Mouse (Mus musculus) kidney, adult 2 months (tissue): Measurements from ENCODE around the gene Kmt2b. TPM values are rescaled to one million over a fixed set of nuclear protein-coding genes. Genes with fewer than 3 reads are reported as not detected.
A peak's percentile ranks its signal among the peaks of the same experiment; 100 is the strongest.

Experiments
- DNase-seq: peaks from one replicate; pipeline ENCODE4 v3.0.0; 2021
- H3K27ac ChIP-seq: fragments of 200-500 bp; 2 replicates; pipeline ENCODE4 v1.5.1; 2012; ENCODE audit warnings: low read depth, low read length, control low read depth, inconsistent platforms; ENCODE audit not compliant: insufficient read depth
- H3K27me3 ChIP-seq: fragments of 200-500 bp; replicated peaks from 2 replicates; pipeline ENCODE4 v1.6.1; 2012; ENCODE audit warnings: mild to moderate bottlenecking, moderate library complexity, low read length, inconsistent platforms; ENCODE audit not compliant: control insufficient read depth, insufficient read depth
- H3K36me3 ChIP-seq: fragments of 200-500 bp; 2 replicates; pipeline ENCODE4 v1.6.1; 2012; ENCODE audit warnings: mild to moderate bottlenecking, moderate library complexity, low read length, inconsistent platforms; ENCODE audit not compliant: control insufficient read depth, insufficient read depth
- H3K4me1 ChIP-seq: fragments of 200-500 bp; 2 replicates; pipeline ENCODE4 v1.6.1; 2011; ENCODE audit warnings: low read length; ENCODE audit not compliant: control insufficient read depth, insufficient read depth
- H3K4me3 ChIP-seq: fragments of 200-500 bp; 2 replicates; pipeline ENCODE4 v1.5.1; 2011; ENCODE audit warnings: mild to moderate bottlenecking, low read depth, low read length, control low read depth; ENCODE audit not compliant: insufficient read depth
- CTCF ChIP-seq: fragments of 200-500 bp; conservative IDR thresholded peaks from 2 replicates; pipeline ENCODE4 v1.5.1; 2011; ENCODE audit warnings: low read depth, mild to moderate bottlenecking, control low read depth, low read length, moderate library complexity, mixed read lengths; ENCODE audit not compliant: insufficient read depth, insufficient read length
- POLR2A ChIP-seq: fragments of 200-500 bp; IDR thresholded peaks from one replicate; pipeline ENCODE4 v1.6.1; 2011; ENCODE audit warnings: low read depth, low read length, control low read depth
- WGBS: fragments of 180-500 bp; shearing (Covaris S2); methylation state at CpG from one replicate; pipeline ENCODE4 v1.1.7; 2018; 5-methylcytosine and 5-hydroxymethylcytosine counted together
- polyA plus RNA-seq: library from polyadenylated mRNA; depleted of rRNA; stranded (reverse); fragments of >200 nt; gene quantifications from 2 replicates; pipeline ENCODE4 v1.2.3, GENCODE M21; 2012

Gene Kmt2b
- polyA plus RNA-seq, 1 experiment = 26.7 TPM

- peak overlapping the region; percentile 45 for H3K27ac ChIP-seq
- no peaks in the 10 kb centered on the region for H3K36me3 ChIP-seq
- WGBS = under 1% methylated on average over 27 of the region's 27 CpGs
- no peak for DNase-seq
- H3K4me1 ChIP-seq = peaks cover 3% of the 10 kb centered on the region; the same call in 1 of the 2 replicates
- H3K4me3 ChIP-seq = peak overlapping the region; percentile 57
- H3K27me3 ChIP-seq = no peaks in the 10 kb centered on the region
- no peak for TF ChIP-seq POLR2A
- TF ChIP-seq CTCF = no peak
Measured at GRCm38 (mm10) chr7:30562526-30563116, 25.9 kb downstream of the Kmt2b start.

- TF ChIP-seq CTCF (no peak), POLR2A (no peak)
- H3K36me3 ChIP-seq = no peaks in the 10 kb centered on the region
- WGBS = 60% methylated on average over 2 of the region's 2 CpGs
- H3K4me1 ChIP-seq = peaks cover 3% of the 10 kb centered on the region; the same call in 1 of the 2 replicates
- DNase-seq = no peak
- no peaks in the 10 kb centered on the region for H3K27me3 ChIP-seq
- H3K4me3 ChIP-seq = no peak overlapping the region
- no peak overlapping the region for H3K27ac ChIP-seq
Measured at GRCm38 (mm10) chr7:30560296-30560695, 28.2 kb downstream of the Kmt2b start.

GRCm38 (mm10) chr7:30559443-30559954, 29.0 kb downstream of the Kmt2b start, which contains the start of gene Lin37:
Lin37 (minus strand) TSS chr7:30559838.
- WGBS = 2% methylated on average over 20 of the region's 20 CpGs
- Histone ChIP-seq H3K27ac (peak within 1 kb of the TSS; percentile 26), H3K4me3 (peak within 1 kb of the TSS; percentile 64), H3K4me1 (peaks cover 3% of the 10 kb centered on the region; the same call in 1 of the 2 replicates), H3K36me3 (no peaks in the 10 kb centered on the region), H3K27me3 (no peaks in the 10 kb centered on the region)
- peak; percentile 100 for DNase-seq
- TF ChIP-seq POLR2A (no peak), CTCF (no peak)

GRCm38 (mm10) chr7:30558656-30559442, 29.7 kb downstream of the Kmt2b start:
- Histone ChIP-seq H3K4me3 (peak overlapping the region; percentile 64), H3K36me3 (no peaks in the 10 kb centered on the region), H3K27ac (peak overlapping the region; percentile 26), H3K4me1 (peaks cover under 1% of the 10 kb centered on the region; the same call in 1 of the 2 replicates), H3K27me3 (no peaks in the 10 kb centered on the region)
- 6% methylated on average over 12 of the region's 12 CpGs for WGBS
- TF ChIP-seq POLR2A (no peak), CTCF (no peak)
- no peak for DNase-seq

- no peak for TF ChIP-seq POLR2A
- no peak for TF ChIP-seq CTCF
- no peak overlapping the region for H3K4me3 ChIP-seq
- H3K4me1 ChIP-seq = no peaks in the 10 kb centered on the region; the same call in 1 of the 2 replicates
- no peak for DNase-seq
- H3K27me3 ChIP-seq = no peaks in the 10 kb centered on the region
- H3K27ac ChIP-seq = no peak overlapping the region
- H3K36me3 ChIP-seq = no peaks in the 10 kb centered on the region
- 80% methylated on average over 13 of the region's 13 CpGs for WGBS
Measured at GRCm38 (mm10) chr7:30557901-30558514, 30.5 kb downstream of the Kmt2b start.

GRCm38 (mm10) chr7:30556894-30557536, 31.5 kb downstream of the Kmt2b start:
- 94% methylated on average over 18 of the region's 18 CpGs for WGBS
- DNase-seq = no peak
- Histone ChIP-seq H3K4me3 (no peak overlapping the region), H3K36me3 (no peaks in the 10 kb centered on the region), H3K27me3 (no peaks in the 10 kb centered on the region), H3K27ac (no peak overlapping the region), H3K4me1 (no peaks in the 10 kb centered on the region; the same call in 1 of the 2 replicates)
- TF ChIP-seq CTCF = peak; percentile 28; the same call in 1 of the 2 replicates
- no peak for TF ChIP-seq POLR2A
